Mouse (Mus musculus) CH12.LX (cell line): ENCODE measurements at regions not wholly inside any gene's neighbourhood (a gene's known extent, or its start where the extent isn't known, plus 50 kb on each side); places are given as distances from the start of the nearest gene placed in this dataset.

Source experiments
- DNase-seq: peaks from one replicate; pipeline ENCODE4 v3.0.0-alpha.2; 2013; ENCODE audit errors: extremely low read depth
- H3K27ac ChIP-seq: 2 replicates; pipeline ENCODE4 v1.5.1; 2012; ENCODE audit warnings: low read depth, mild to moderate bottlenecking, control low read depth, moderate library complexity; ENCODE audit not compliant: insufficient read depth
- H3K27me3 ChIP-seq: replicated peaks from 2 replicates; pipeline ENCODE3; 2012; ENCODE audit warnings: inconsistent platforms
- H3K36me3 ChIP-seq, 2 experiments: replicated peaks in 1 of 2; 2 replicates each; pipeline versions ENCODE3 to v1.6.1; 2012; ENCODE audit warnings: inconsistent platforms in 1 of 2, low read length in 1 of 2, mild to moderate bottlenecking in 1 of 2, mixed read lengths in 1 of 2, moderate library complexity in 1 of 2; ENCODE audit not compliant: control insufficient read depth in 1 of 2, insufficient read depth in 1 of 2
- H3K4me1 ChIP-seq, 2 experiments: 2 replicates each; pipeline ENCODE4 v1.6.1; 2012; ENCODE audit warnings: inconsistent platforms in 1 of 2, moderate library complexity in 1 of 2; ENCODE audit not compliant: insufficient read depth in 2 of 2, control insufficient read depth in 1 of 2
- H3K4me2 ChIP-seq: 2 replicates; pipeline ENCODE4 v1.6.1; 2012; ENCODE audit warnings: low read depth, mild to moderate bottlenecking, control low read depth; ENCODE audit not compliant: poor library complexity, insufficient read depth, severe bottlenecking
- H3K4me3 ChIP-seq, 3 experiments: fragments of 150-350 bp in 1 of 3; sonication (generic) in 1 of 3; replicated peaks in 1 of 3; 2 replicates each; pipeline versions ENCODE3 to v1.5.1; 2011 to 2012; ENCODE audit warnings: low read depth in 2 of 3, low read length in 2 of 3, mild to moderate bottlenecking in 2 of 3, moderate library complexity in 2 of 3, control low read depth in 1 of 3, improper control_type of control experiment in 1 of 3, inconsistent platforms in 1 of 3, mixed read lengths in 1 of 3; ENCODE audit not compliant: poor library complexity in 1 of 3
- H3K79me2 ChIP-seq: replicated peaks from 2 replicates; pipeline ENCODE4 v1.6.1; 2012; ENCODE audit warnings: mild to moderate bottlenecking, moderate library complexity; ENCODE audit not compliant: control insufficient read depth, poor library complexity, insufficient read depth, severe bottlenecking; ENCODE audit errors: extremely low read depth
- H3K9ac ChIP-seq: 2 replicates; pipeline ENCODE4 v1.6.1; 2012; ENCODE audit warnings: low read depth, mild to moderate bottlenecking, control low read depth, moderate library complexity; ENCODE audit not compliant: insufficient read depth
- H3K9me3 ChIP-seq: replicated peaks from 2 replicates; pipeline ENCODE3; 2012; ENCODE audit warnings: low read length, inconsistent platforms, mixed read lengths
- BHLHE40 ChIP-seq: IDR thresholded peaks from 2 replicates; pipeline ENCODE4 v1.6.1; 2011; ENCODE audit warnings: mild to moderate bottlenecking, low read depth, low read length, improper control_type of control experiment
- CHD1 ChIP-seq: IDR thresholded peaks from 2 replicates; pipeline ENCODE4 v1.6.1; 2012; ENCODE audit warnings: low read depth, low read length, improper control_type of control experiment, inconsistent platforms
- CTCF ChIP-seq, 2 experiments: IDR thresholded peaks in 1 of 2; conservative IDR thresholded peaks in 1 of 2; 2 replicates each; pipeline ENCODE4 v1.5.1; 2011 to 2012; ENCODE audit warnings: low read depth in 2 of 2, low read length in 2 of 2, improper control_type of control experiment in 1 of 2, inconsistent platforms in 1 of 2, mild to moderate bottlenecking in 1 of 2, moderate library complexity in 1 of 2
- JUND ChIP-seq: conservative IDR thresholded peaks from 2 replicates; pipeline ENCODE4 v1.6.1; 2011; ENCODE audit warnings: low read depth, low read length, improper control_type of control experiment
- MAZ ChIP-seq: IDR thresholded peaks from 2 replicates; pipeline ENCODE4 v1.6.1; 2012; ENCODE audit warnings: low read depth, mild to moderate bottlenecking, inconsistent platforms, low read length, improper control_type of control experiment, moderate library complexity
- MEF2A ChIP-seq: IDR thresholded peaks from 2 replicates; pipeline ENCODE4 v1.6.1; 2014; ENCODE audit warnings: low read depth, mild to moderate bottlenecking, inconsistent platforms, low read length, improper control_type of control experiment, borderline replicate concordance
- MXI1 ChIP-seq: IDR thresholded peaks from 2 replicates; pipeline ENCODE4 v1.6.1; 2011; ENCODE audit warnings: mild to moderate bottlenecking, low read depth, low read length, improper control_type of control experiment
- MYC ChIP-seq: IDR thresholded peaks from 2 replicates; pipeline ENCODE4 v1.6.1; 2011; ENCODE audit warnings: low read depth, mild to moderate bottlenecking, improper control_type of control experiment, low read length
- POLR2AphosphoS2 ChIP-seq: IDR thresholded peaks from 2 replicates; pipeline ENCODE4 v1.6.1; 2011; ENCODE audit warnings: low read depth, low read length, improper control_type of control experiment
- SMC3 ChIP-seq: IDR thresholded peaks from 2 replicates; pipeline ENCODE4 v1.6.1; 2011; ENCODE audit warnings: low read depth, low read length, improper control_type of control experiment
- UBTF ChIP-seq: IDR thresholded peaks from 2 replicates; pipeline ENCODE4 v1.6.1; 2012; ENCODE audit warnings: low read depth, mild to moderate bottlenecking, inconsistent platforms, low read length, improper control_type of control experiment, moderate library complexity
- USF2 ChIP-seq: conservative IDR thresholded peaks from 2 replicates; pipeline ENCODE4 v1.6.1; 2011; ENCODE audit warnings: low read depth, low read length, improper control_type of control experiment
- ZKSCAN1 ChIP-seq: IDR thresholded peaks from 2 replicates; pipeline ENCODE4 v1.6.1; 2012; ENCODE audit warnings: low read depth, inconsistent platforms, low read length, improper control_type of control experiment, borderline replicate concordance
- ZNF384 ChIP-seq: IDR thresholded peaks from 2 replicates; pipeline ENCODE4 v1.6.1; 2012; ENCODE audit warnings: low read depth, low read length, improper control_type of control experiment, inconsistent platforms
- dilution Hi-C: fragments of 300-500 bp; cut with MboI; formaldehyde crosslinking; loops from 2 replicates; pipeline ENCODE4 v1.14.3; 2020; ENCODE audit warnings: low sequenced_read_pairs; ENCODE audit not compliant: extremely low pct_unique_long_range_greater_than_20kb, extremely low pct_ligation_motif_present
- in situ Hi-C: fragments of 300-500 bp; cut with MboI; formaldehyde crosslinking; loops from 3 replicates; pipeline ENCODE4 v1.14.3; 2019; ENCODE audit warnings: low sequenced_read_pairs, low pct_ligation_motif_present, low pct_unique_long_range_greater_than_20kb, mixed read lengths

DNA sequence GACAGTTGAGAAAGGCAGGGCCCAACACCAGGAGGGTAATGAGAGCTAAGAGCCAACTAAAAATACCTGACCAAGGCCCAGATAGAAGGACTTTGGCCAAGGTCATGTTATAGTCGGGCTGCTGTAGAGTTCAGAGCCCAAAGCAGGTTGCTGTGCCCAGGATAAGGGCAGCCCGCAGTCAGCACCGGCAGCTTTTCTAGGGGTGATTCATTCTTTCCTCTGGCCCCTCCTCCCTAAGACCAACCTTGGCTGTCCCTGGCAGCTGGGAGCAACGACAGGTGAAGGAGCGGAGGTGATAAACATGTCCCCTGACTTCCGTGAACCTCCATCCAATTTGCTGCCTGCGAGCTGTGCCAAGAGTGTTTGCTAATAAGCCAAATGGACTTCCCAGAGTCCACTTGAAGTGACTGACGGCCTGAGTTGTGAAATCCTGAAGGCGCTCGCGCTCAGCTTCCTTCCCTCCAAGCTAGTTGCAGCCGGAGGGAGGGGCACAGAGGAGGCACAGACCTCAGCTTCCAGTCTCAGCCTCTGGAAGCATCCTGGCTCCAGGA, 144.2 kb upstream of the Igsf21 start:
- Histone ChIP-seq H3K36me3 (no peaks in the 10 kb centered on the region), H3K4me3 (no peak overlapping the region), H3K4me1 (no peaks in the 10 kb centered on the region), H3K27ac (no peak overlapping the region), H3K9me3 (no peaks in the 10 kb centered on the region), H3K4me2 (no peak overlapping the region), H3K79me2 (no peaks in the 10 kb centered on the region), H3K9ac (no peak overlapping the region), H3K27me3 (peaks cover 27% of the 10 kb centered on the region)
- no peak for TF ChIP-seq ZKSCAN1
- dilution Hi-C loops (no loop called here), in situ Hi-C loops (no loop called here)
- DNase-seq: no peak

DNA sequence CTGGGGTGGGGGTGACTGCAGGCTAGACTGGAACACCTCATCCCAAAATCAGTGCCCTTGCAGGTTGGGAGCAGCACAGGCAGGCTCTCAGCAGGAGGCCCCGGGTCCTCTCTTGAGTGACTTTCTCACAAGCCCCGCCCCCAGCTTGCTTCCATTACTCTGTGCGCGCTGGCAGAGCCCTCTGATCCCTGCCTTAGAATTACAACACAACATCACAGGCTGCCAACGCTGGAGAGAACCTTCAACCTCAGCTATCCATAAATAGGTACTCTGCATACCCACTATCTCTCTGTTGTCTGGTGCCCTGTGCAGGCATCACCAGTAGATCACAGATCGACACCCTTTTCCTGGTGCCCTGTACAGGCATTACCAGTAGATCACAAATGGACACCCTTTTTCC, 139.1 kb upstream of the Igsf21 start:
- H3K27me3 ChIP-seq: peaks cover 17% of the 10 kb centered on the region
- H3K4me2 ChIP-seq: no peak overlapping the region
- DNase-seq: no peak
- dilution Hi-C loops: no loop called here
- no peaks in the 10 kb centered on the region for H3K36me3 ChIP-seq
- peaks cover 7% of the 10 kb centered on the region for H3K9me3 ChIP-seq
- no peaks in the 10 kb centered on the region for H3K79me2 ChIP-seq
- in situ Hi-C loops: no loop called here
- TF ChIP-seq MYC (no peak), CHD1 (no peak), MXI1 (no peak), ZNF384 (no peak), SMC3 (no peak), MAZ (no peak), JUND (no peak), MEF2A (no peak)
- TF ChIP-seq, all 38 proteins: peak for 0
- H3K4me3 ChIP-seq: no peak overlapping the region
- H3K4me1 ChIP-seq: no peaks in the 10 kb centered on the region
- H3K27ac ChIP-seq: no peak overlapping the region
- no peak overlapping the region for H3K9ac ChIP-seq

DNA sequence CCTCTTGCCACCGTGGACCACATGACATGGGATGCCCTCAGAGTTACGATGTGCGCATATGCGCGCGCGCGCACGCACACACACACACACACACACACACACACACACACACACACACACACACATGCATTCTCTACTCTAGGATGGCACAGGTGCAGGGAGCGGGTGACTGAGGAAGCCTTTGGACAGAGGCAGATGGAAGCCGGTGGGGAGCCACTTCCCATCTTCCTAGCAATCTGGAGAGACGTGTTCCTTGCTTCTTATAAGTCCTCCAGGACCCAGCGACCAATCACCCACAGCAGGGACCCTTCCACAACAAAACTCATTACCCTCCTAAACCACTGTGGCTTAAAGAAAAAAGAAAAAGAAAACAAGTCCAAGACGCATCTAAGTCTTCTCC, 138.6 kb upstream of the Igsf21 start:
- peaks cover 17% of the 10 kb centered on the region for H3K27me3 ChIP-seq
- H3K36me3 ChIP-seq: no peaks in the 10 kb centered on the region
- no peak overlapping the region for H3K9ac ChIP-seq
- H3K27ac ChIP-seq: no peak overlapping the region
- H3K4me1 ChIP-seq: no peaks in the 10 kb centered on the region
- no peak for TF ChIP-seq CTCF (conservative IDR thresholded peaks at IDR 0.05 in 1 of 2, IDR thresholded peaks at IDR 0.05 in 1 of 2; ENCODE audit: low read depth in 2 of 2, low read length in 2 of 2)
- TF ChIP-seq ZNF384: no peak
- no peak for TF ChIP-seq BHLHE40
- no peak for TF ChIP-seq POLR2AphosphoS2
- no peak for TF ChIP-seq USF2
- no peak for TF ChIP-seq UBTF
- TF ChIP-seq, all 38 proteins: peak for 0
- Histone ChIP-seq H3K4me2 (no peak overlapping the region), H3K79me2 (no peaks in the 10 kb centered on the region), H3K9me3 (peaks cover 7% of the 10 kb centered on the region), H3K4me3 (no peak overlapping the region)
- in situ Hi-C loops (no loop called here), dilution Hi-C loops (no loop called here)
- no peak for DNase-seq
